Mouse (Mus musculus): ENCODE measurements around the gene Ehd1. TPM values are rescaled to one million over a fixed set of nuclear protein-coding genes. Genes with fewer than 3 reads are reported as not detected.

Ehd1 gene
- 10 to 100 TPM; 40.0 to 48.7 TPM for total RNA-seq (2023)

GRCm38 (mm10) chr19:6276426-6277421 is at the start of gene Ehd1:
TSS of gene Ehd1 (plus strand) at chr19:6276725.

DNA sequence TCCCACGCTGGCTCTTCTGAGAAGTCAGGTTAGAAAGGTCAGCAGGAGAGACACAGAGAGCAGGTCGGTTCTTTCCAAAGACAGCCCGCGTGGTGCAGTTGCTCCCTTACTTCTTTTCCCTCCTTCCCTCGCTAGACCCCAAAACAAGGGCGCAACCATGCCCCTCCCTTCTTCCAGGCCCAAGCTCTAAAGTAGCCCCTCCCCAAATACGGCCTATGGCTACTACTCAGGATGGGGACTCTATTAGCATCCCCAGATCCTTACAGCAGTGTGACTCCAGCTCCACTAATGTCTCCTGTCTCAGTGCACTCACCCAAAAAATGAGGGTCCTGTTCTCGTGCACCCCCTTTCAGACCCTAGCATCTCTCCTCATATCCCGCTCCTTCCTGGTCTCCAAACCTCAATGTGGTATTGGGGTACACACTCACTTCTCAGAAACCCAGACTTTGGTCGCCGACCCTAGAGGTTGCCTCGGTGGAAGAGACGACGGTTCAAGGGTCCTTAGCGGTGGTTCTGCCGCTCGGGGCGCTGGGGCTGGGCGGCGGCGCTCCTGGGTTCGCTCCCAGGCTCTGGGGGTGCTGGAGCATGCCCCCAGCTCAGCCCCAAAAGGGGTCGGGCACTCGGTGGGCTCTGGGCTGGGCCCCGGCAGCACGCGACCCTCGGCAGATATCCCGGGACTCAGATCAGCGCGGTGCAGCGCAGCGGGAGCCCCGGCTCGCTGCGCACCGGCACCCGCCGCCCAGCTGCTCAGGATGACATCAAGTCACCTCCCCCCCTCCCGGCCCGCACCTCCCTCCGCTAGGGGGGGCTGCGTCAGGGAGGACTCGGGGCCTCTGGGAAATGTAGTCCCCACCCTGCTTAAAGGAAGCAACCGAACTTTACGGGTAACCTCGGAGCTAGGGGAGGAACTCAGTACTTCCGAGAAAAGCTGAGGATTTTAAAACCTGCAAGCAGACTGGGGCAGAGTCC is 41.2 kb upstream of the Ehd1 start, which contains the start of gene Ppp2r5b:
Gene Ppp2r5b, minus strand, starts transcription at position 789 of the 969 bp plus-strand sequence.

GRCm38 (mm10) chr19:6241274-6242107 is 35.0 kb upstream of the Ehd1 start, which contains the start of gene Atg2a:
TSS of gene Atg2a (plus strand) at chr19:6241668.

GRCm38 (mm10) chr19:6306137-6306551 is 29.6 kb downstream of the Ehd1 start, which contains the start of gene Cdc42bpg:
TSS of gene Cdc42bpg (plus strand) at chr19:6306456.

GRCm38 (mm10) chr19:6334673-6335457 is 58.3 kb downstream of the Ehd1 start, which contains the start of gene Men1:
TSS of gene Men1 (plus strand) at chr19:6334979.

DNA sequence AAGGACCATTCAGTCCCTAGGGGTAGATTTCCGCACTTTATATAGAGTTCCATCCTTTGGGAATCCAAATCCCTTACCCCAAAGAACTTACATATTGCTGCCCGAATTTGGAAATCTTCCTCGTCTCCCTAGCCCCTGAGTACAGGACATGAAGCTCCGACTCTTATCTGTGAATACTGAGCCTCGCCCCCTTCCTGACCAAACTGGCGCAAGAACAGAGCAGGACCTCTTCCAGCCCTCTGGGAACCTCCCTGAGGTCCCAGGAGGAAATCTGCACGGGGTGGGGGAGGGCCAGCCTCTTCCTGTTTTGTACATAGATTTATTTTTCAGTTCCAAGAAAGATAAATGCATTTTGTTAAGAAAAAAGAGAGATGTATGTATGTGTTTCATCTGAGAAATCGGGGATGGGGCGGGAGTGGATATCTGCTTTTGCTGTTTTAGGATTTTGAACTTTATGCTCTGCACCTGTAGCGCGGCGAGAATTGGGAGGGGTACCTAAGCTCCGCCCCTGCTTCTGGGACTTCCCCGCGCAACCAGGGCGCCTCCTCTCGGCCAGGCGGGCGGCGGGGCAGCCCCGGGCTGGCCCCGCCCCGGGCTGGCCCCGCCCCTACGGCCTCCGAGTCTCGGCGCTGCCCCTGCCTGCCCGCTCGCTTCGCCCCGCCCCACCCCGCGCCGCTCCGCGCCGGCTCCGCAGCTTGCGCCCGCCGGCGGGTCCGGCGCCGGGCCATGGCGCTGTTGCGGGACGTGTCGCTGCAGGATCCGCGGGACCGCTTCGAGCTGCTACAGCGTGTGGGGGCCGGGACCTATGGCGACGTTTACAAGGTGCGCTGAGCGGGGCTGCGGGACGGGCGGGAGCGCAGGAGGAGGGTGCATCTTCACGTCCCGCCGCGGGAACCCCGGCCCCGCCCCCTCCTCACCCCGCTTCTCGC is 64.3 kb downstream of the Ehd1 start, which contains the start of gene Map4k2:
Gene Map4k2, plus strand, starts transcription at position 612 of the 929 bp plus-strand sequence.

Other genes with a start within 250 kb of the Ehd1 start
- gene Syvn1, start 230.1 kb upstream of the Ehd1 start, total RNA-seq (2023), result 10 to 100 TPM; 49.9 to 56.0 TPM
- gene Mrpl49, start 218.9 kb upstream of the Ehd1 start, total RNA-seq (2023), result 10 to 100 TPM; 21.7 to 31.5 TPM
- 1,000 to 10,000 TPM; 3,055 to 3,156 TPM for gene Fau, start 218.9 kb upstream of the Ehd1 start, total RNA-seq (2023)
- 10 to 100 TPM; 16.1 to 20.1 TPM for gene Znhit2, start 215.5 kb upstream of the Ehd1 start, total RNA-seq (2023)
- 10 to 100 TPM; 18.7 to 20.5 TPM for gene Tm7sf2, start 208.4 kb upstream of the Ehd1 start, total RNA-seq (2023)
- 100 to 1,000 TPM; 107 to 113 TPM for gene Vps51, start 199.5 kb upstream of the Ehd1 start, total RNA-seq (2023)
- gene Tmem262, start 196.7 kb upstream of the Ehd1 start, total RNA-seq (2023), result not detected
- gene Gm28374, start 194.5 kb upstream of the Ehd1 start, total RNA-seq (2023), result not detected
- 10 to 100 TPM; 56.5 to 63.3 TPM for gene Zfpl1, start 191.8 kb upstream of the Ehd1 start, total RNA-seq (2023)
- 1 to 10 TPM; 1.7 to 3.6 TPM for gene Cdca5, start 191.7 kb upstream of the Ehd1 start, total RNA-seq (2023)
- not detected for gene AC131692.1, start 182.3 kb upstream of the Ehd1 start, total RNA-seq (2023)
- gene Naaladl1, start 170.9 kb upstream of the Ehd1 start, total RNA-seq (2023), result not detected
- gene Sac3d1, start 158.1 kb upstream of the Ehd1 start, total RNA-seq (2023), result 10 to 100 TPM; 10.7 to 14.0 TPM
- 10 to 100 TPM; 33.6 to 39.4 TPM for gene Snx15, start 148.4 kb upstream of the Ehd1 start, total RNA-seq (2023)
- gene Batf2, start 135.7 kb upstream of the Ehd1 start, total RNA-seq (2023), result under 1 TPM in 1 of 2 experiments, not detected in 1; 0.95 TPM
- 10 to 100 TPM; 24.3 to 25.9 TPM for gene Arl2, start 135.2 kb upstream of the Ehd1 start, total RNA-seq (2023)
- gene Majin, start 92.3 kb upstream of the Ehd1 start, total RNA-seq (2023), result not detected
- gene Gpha2, start 50.3 kb upstream of the Ehd1 start, total RNA-seq (2023), result not detected
- gene Ppp2r5b, start 40.9 kb upstream of the Ehd1 start, total RNA-seq (2023), result 10 to 100 TPM; 20.3 to 31.1 TPM
- 100 to 1,000 TPM; 171 to 195 TPM for gene Atg2a, start 35.1 kb upstream of the Ehd1 start, total RNA-seq (2023)
- 1 to 10 TPM; 5.8 to 7.4 TPM for gene Cdc42bpg, start 29.7 kb downstream of the Ehd1 start, total RNA-seq (2023)
- 10 to 100 TPM; 39.7 to 51.0 TPM for gene Men1, start 58.3 kb downstream of the Ehd1 start, total RNA-seq (2023)
- 100 to 1,000 TPM; 548 to 585 TPM for gene Map4k2, start 64.4 kb downstream of the Ehd1 start, total RNA-seq (2023)
- gene Sf1, start 87.0 kb downstream of the Ehd1 start, total RNA-seq (2023), result 1,000 to 10,000 TPM in 1 of 2 experiments, 100 to 1,000 TPM in 1; 947 to 1,030 TPM
- gene Pygm, start 107.7 kb downstream of the Ehd1 start, total RNA-seq (2023), result 10 to 100 TPM; 21.7 to 40.8 TPM
- gene Rasgrp2, start 122.6 kb downstream of the Ehd1 start, total RNA-seq (2023), result 100 to 1,000 TPM; 784 to 789 TPM
- gene Nrxn2, start 142.0 kb downstream of the Ehd1 start, total RNA-seq (2023), result under 1 TPM; 0.15 to 0.55 TPM

Data from T-cell, adult 66 days (primary cell).